Mouse (Mus musculus) MEL (cell line): ENCODE data around the gene Ncmap.

Experiments
- CHD2 ChIP-seq: IDR thresholded peaks from 2 replicates; pipeline ENCODE4 v1.6.1; 2011; ENCODE audit warnings: low read length, improper control_type of control experiment
- CTCF ChIP-seq, 3 experiments: IDR thresholded peaks in 2 of 3; conservative IDR thresholded peaks in 1 of 3; 2 replicates each; pipeline ENCODE4 v1.5.1; 2011 to 2012; ENCODE audit warnings: low read length in 3 of 3, low read depth in 2 of 3, mild to moderate bottlenecking in 2 of 3, improper control_type of control experiment in 1 of 3, inconsistent platforms in 1 of 3, mixed read lengths in 1 of 3, moderate library complexity in 1 of 3; ENCODE audit not compliant: control insufficient read depth in 1 of 3, insufficient read depth in 1 of 3, poor library complexity in 1 of 3, severe bottlenecking in 1 of 3
- E2F4 ChIP-seq: IDR thresholded peaks from 2 replicates; pipeline ENCODE4 v1.6.1; 2011; ENCODE audit warnings: low read depth, low read length, improper control_type of control experiment, borderline replicate concordance
- GATA1 ChIP-seq: IDR thresholded peaks from 2 replicates; pipeline ENCODE4 v1.6.1; 2011; ENCODE audit warnings: low read depth, low read length, improper control_type of control experiment
- MAFK ChIP-seq: IDR thresholded peaks from 2 replicates; pipeline ENCODE4 v1.6.1; 2011; ENCODE audit warnings: low read depth, mild to moderate bottlenecking, low read length, improper control_type of control experiment, borderline replicate concordance
- MAZ ChIP-seq: IDR thresholded peaks from 2 replicates; pipeline ENCODE4 v1.6.1; 2012; ENCODE audit warnings: low read depth, mild to moderate bottlenecking, inconsistent platforms, low read length, improper control_type of control experiment
- NELFE ChIP-seq: IDR thresholded peaks from 2 replicates; pipeline ENCODE4 v1.6.1; 2011; ENCODE audit warnings: low read depth, low read length, improper control_type of control experiment
- POLR2A ChIP-seq, 2 experiments: IDR thresholded peaks; 2 replicates each; pipeline ENCODE4 v1.6.1; 2011 to 2012; ENCODE audit warnings: low read length in 2 of 2, mild to moderate bottlenecking in 2 of 2, control low read depth in 1 of 2, improper control_type of control experiment in 1 of 2, low read depth in 1 of 2, moderate library complexity in 1 of 2; ENCODE audit not compliant: control insufficient read depth in 1 of 2, insufficient read depth in 1 of 2, poor library complexity in 1 of 2
- POLR2AphosphoS2 ChIP-seq: IDR thresholded peaks from 2 replicates; pipeline ENCODE4 v1.6.1; 2011; ENCODE audit warnings: low read length, improper control_type of control experiment
- TAL1 ChIP-seq: IDR thresholded peaks from 2 replicates; pipeline ENCODE4 v1.6.1; 2012; ENCODE audit warnings: mild to moderate bottlenecking, inconsistent platforms, low read length, moderate library complexity, mixed read lengths
- TCF12 ChIP-seq: IDR thresholded peaks from 2 replicates; pipeline ENCODE4 v1.6.1; 2014; ENCODE audit warnings: low read depth, mild to moderate bottlenecking, inconsistent platforms, low read length, improper control_type of control experiment, moderate library complexity
- ZKSCAN1 ChIP-seq: IDR thresholded peaks from 2 replicates; pipeline ENCODE4 v1.6.1; 2012; ENCODE audit warnings: low read depth, mild to moderate bottlenecking, inconsistent platforms, low read length, improper control_type of control experiment, moderate library complexity

GRCm38 (mm10) chr4:135419996-135420395 is 22.0 kb upstream of the Ncmap start:
- TF ChIP-seq E2F4 (no peak), CHD2 (no peak), TAL1 (no peak), ZKSCAN1 (no peak), MAFK (no peak), CTCF (IDR thresholded peaks at IDR 0.05 in 2 of 3, conservative IDR thresholded peaks at IDR 0.05 in 1 of 3; ENCODE audit: control insufficient read depth in 1 of 3, insufficient read depth in 1 of 3, low read depth in 2 of 3, low read length in 3 of 3, poor library complexity in 1 of 3, severe bottlenecking in 1 of 3) (no peak), NELFE (no peak), TCF12 (no peak), MAZ (no peak), POLR2A (IDR thresholded peaks at IDR 0.05; ENCODE audit: control insufficient read depth in 1 of 2, insufficient read depth in 1 of 2, low read depth in 1 of 2, low read length in 2 of 2, poor library complexity in 1 of 2) (no peak), POLR2AphosphoS2 (no peak), GATA1 (no peak)
